8 mouse cellular contexts compared by ENCODE assay signal in the genomic region with DNA sequence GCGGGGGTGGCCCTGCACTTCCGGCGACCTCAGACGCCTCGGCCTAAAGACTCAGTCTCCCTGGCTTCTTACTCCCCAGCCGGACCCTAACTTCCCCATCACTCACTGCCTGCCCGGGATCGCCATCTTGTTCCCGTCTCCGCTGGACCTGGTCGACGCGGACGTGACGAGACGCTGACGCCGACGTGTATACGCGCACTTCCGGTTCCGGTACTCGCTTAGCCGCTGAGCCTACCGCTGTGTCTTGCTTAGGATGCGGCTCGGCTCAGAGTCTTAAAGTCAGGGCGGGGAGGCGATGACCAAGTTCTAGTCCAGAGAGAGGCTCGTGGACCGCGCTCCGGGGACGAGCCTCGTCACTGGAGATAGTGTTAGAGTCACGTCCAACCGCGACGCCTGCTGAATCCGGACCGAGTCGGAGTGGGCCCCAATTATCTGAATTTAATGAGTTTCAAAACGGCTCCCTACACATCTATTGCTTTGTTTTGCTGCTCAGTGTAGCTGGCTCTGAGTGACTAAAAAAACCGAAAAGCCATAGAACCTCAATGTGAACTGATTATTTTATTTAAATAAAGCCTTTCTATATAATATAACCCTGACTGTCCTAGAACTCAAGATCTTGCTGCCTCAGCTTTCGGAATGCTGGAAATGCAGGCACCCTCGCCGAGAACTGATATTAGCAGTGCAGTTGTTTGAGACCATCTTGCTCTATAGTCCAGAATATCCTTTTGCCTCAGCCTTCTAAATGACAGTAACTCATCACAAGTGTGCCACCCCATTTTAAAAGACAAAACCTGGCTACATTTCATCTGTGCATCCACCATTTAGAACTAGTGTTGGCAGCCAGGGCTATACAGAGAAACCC. TPM values are rescaled to one million over a fixed set of nuclear protein-coding genes. Genes with fewer than 3 reads are reported as not detected.
DNase-seq lines count a peak whose midpoint lies in the region; ATAC-seq and TF ChIP-seq lines count a peak whose summit lies in the region.

A gene (minus strand): TSS at position 163 of the 862 bp plus-strand sequence.

- peaks cover 8% of the 10 kb centered on the region for H3K27me3 ChIP-seq in megakaryocyte, embryonic 14.5 days (replicated peaks)

- peaks cover 15% of the 10 kb centered on the region for H3K4me1 ChIP-seq in megakaryocyte, embryonic 14.5 days

- peaks cover 31% of the 10 kb centered on the region for H3K36me3 ChIP-seq in megakaryocyte, embryonic 14.5 days (replicated peaks; ENCODE audit: low read length)

- H3K27ac ChIP-seq in gastrocnemius, adult 2 months = peak within 1 kb of the TSS; percentile 95

- no peaks in the 10 kb centered on the region for H3K9me3 ChIP-seq in megakaryocyte, embryonic 14.5 days

- peak; percentile 100 for ATAC-seq in common myeloid progenitor, adult 5-6 weeks (replicated peaks; ENCODE audit: low read depth, poor library complexity, severe bottlenecking)

- DNase-seq in ZHBTc4 (ENCODE audit: low read depth, low spot score) = peak; percentile 95
- DNase-seq in gastrocnemius, adult 2 months = peak; percentile 94
- DNase-seq in hindlimb bud, embryonic 11.5 days (ENCODE audit: extremely low spot score, low read depth, low spot score) = peak; percentile 83
- DNase-seq in left cerebral cortex, adult 8-10 months (ENCODE audit: low spot score in 2 of 2) = peak; percentile 80 to 87
- DNase-seq in right cerebral cortex, postnatal 10 days (ENCODE audit: low spot score in 2 of 2) = peak; percentile 96
- peak; percentile 87 for DNase-seq in urinary bladder, postnatal 25 days (ENCODE audit: low spot score)

- TF ChIP-seq CTCF in gastrocnemius, adult 2 months (IDR thresholded peaks at IDR 0.05) = no peak

- H3K4me3 ChIP-seq in gastrocnemius, adult 2 months = peak within 1 kb of the TSS; percentile 90
- peak within 1 kb of the TSS; percentile 96 for H3K4me3 ChIP-seq in megakaryocyte, embryonic 14.5 days (replicated peaks)

- intact Hi-C loops in gastrocnemius, adult 2 months (cut with DNase I) = no loop called here

RNA-seq across cellular contexts. Expression of the gene that starts here (rescaled TPM):
- total RNA-seq in common myeloid progenitor, adult 5-6 weeks (2017) = 31.0 and 33.9 TPM in 2 replicates
- total RNA-seq in gastrocnemius, adult 2 months (2021) = 10 to 100 TPM; 11.8 to 11.9 TPM
- total RNA-seq in left cerebral cortex, adult 8-10 months (2022) = 10 to 100 TPM; 20.7 to 22.8 (median 21.6) TPM
- 7.0 TPM in 1 of 2 replicates, not detected in the other for polyA plus RNA-seq in megakaryocyte, embryonic 14.5 days (2012; ENCODE audit: insufficient read depth, low replicate concordance)

Comparison
In these comparisons a context has a peak if more than half of its experiments do, and no peak if none do; other contexts are left out.
1. Peak in every context shown above with its lines: DNase-seq, ATAC-seq, H3K4me3 ChIP-seq and H3K27ac ChIP-seq.